Mouse (Mus musculus): Measurements from ENCODE around the gene Gpd1. TPM values are rescaled to one million over a fixed set of nuclear protein-coding genes. Genes with fewer than 3 reads are reported as not detected.
"Not testable (repeated sequence)": the region's sequence is repeated elsewhere in the genome, so short reads cannot be mapped to it uniquely, and the experiment has no call there.

Gene Gpd1
- polyA plus RNA-seq, 1 experiment from 2014 or later = 1.9 TPM

DNA sequence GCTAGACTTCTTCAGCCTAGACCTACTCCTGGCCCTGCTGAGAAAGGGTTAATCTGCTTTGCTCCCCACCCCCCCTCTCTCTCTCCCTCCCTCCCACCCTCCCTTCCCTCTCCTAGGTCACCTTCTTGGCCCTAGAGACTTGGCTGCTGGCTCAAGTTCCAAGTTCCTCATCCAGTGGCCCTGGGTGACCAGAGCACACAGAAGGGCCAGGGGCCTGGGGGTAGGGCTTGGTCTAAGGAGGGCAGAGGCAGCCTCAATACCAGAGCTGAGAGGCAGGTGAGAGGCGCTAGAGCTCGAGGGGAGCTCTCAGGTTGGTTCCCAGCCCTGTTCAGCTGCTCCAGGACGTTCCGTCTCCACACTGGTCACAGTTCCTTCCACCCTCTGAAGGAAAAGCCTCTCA is 26.4 kb upstream of the Gpd1 start:
- 22% methylated on average over 4 of the region's 4 CpGs for WGBS (ENCODE audit: missing documents)
- no peak overlapping the region for H3K27ac ChIP-seq
- no peaks in the 10 kb centered on the region for H3K36me3 ChIP-seq (ENCODE audit: inconsistent target)
- H3K79me2 ChIP-seq (ENCODE audit: inconsistent target) = no peaks in the 10 kb centered on the region
- no peak overlapping the region for H3K4me3 ChIP-seq (ENCODE audit: inconsistent target)

DNA sequence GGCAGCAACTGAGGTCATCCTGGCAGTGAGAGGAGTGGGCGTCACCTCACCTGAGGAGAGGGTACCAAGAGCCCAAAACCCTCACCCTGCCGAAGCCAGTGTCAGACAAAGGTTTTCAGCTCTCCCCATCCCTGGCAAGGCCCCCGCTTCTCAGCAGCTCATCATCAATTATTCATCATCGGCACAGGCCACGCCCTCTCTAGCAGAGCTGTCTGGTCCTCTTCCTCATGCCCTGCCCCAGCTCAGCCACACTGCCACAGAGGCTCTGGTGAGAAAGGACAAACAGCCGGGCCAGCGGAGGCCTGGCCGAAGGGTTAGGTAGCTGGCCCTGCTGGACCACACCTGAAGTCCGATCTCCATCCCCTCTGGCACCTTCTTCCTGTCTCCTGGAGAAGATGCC is 25.3 kb upstream of the Gpd1 start:
- Histone ChIP-seq H3K79me2 (ENCODE audit: inconsistent target) (no peaks in the 10 kb centered on the region), H3K36me3 (ENCODE audit: inconsistent target) (no peaks in the 10 kb centered on the region), H3K4me3 (ENCODE audit: inconsistent target) (no peak overlapping the region), H3K27ac (no peak overlapping the region)
- WGBS (ENCODE audit: missing documents) = 61% methylated on average over 9 of the region's 9 CpGs

GRCm38 (mm10) chr15:99697309-99697708 is 20.0 kb upstream of the Gpd1 start:
- 49% methylated on average over 2 of the region's 2 CpGs for WGBS (ENCODE audit: missing documents)
- Histone ChIP-seq H3K27ac (no peak overlapping the region), H3K4me3 (ENCODE audit: inconsistent target) (no peak overlapping the region), H3K36me3 (ENCODE audit: inconsistent target) (no peaks in the 10 kb centered on the region), H3K79me2 (ENCODE audit: inconsistent target) (no peaks in the 10 kb centered on the region)

- H3K79me2 ChIP-seq (ENCODE audit: inconsistent target) = no peaks in the 10 kb centered on the region; the same call in 1 of the 2 replicates
- no peak overlapping the region for H3K4me3 ChIP-seq (ENCODE audit: inconsistent target)
- no peaks in the 10 kb centered on the region for H3K36me3 ChIP-seq (ENCODE audit: inconsistent target)
- WGBS (ENCODE audit: missing documents) = 44% methylated on average over 18 of the region's 20 CpGs
- H3K27ac ChIP-seq = no peak overlapping the region
Measured at GRCm38 (mm10) chr15:99698533-99699085, 18.7 kb upstream of the Gpd1 start.

DNA sequence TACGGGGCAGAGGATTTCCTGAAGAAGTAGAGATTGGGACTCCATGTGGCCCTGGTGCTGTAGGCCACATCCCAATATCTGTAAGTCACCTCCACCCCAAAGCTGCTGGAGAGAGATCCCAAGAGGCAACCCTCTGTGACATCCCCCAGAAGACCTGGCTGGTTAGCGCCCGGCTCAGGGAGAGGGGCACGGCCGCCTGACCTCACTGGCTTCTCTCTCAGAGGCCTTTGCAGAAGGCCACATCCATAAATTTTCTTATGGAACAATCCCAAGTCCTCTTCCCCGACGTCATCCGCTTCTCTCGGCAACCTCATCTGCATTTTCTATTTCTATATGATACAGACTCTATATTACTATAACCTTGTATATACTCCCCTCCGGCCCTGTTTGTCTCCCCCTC is 17.6 kb upstream of the Gpd1 start:
- H3K36me3 ChIP-seq (ENCODE audit: inconsistent target) = peaks cover 5% of the 10 kb centered on the region; the same call in 1 of the 2 replicates
- H3K79me2 ChIP-seq (ENCODE audit: inconsistent target) = no peaks in the 10 kb centered on the region; the same call in 1 of the 2 replicates
- no peak overlapping the region for H3K4me3 ChIP-seq (ENCODE audit: inconsistent target)
- 95% methylated on average over 10 of the region's 10 CpGs for WGBS (ENCODE audit: missing documents)
- no peak overlapping the region for H3K27ac ChIP-seq

- H3K79me2 ChIP-seq (ENCODE audit: inconsistent target) = no peaks in the 10 kb centered on the region; the same call in 1 of the 2 replicates
- no peak overlapping the region for H3K27ac ChIP-seq
- 91% methylated on average over 18 of the region's 18 CpGs for WGBS (ENCODE audit: missing documents)
- no peak overlapping the region for H3K4me3 ChIP-seq (ENCODE audit: inconsistent target)
- H3K36me3 ChIP-seq (ENCODE audit: inconsistent target) = peaks cover 7% of the 10 kb centered on the region; the same call in 1 of the 2 replicates
Measured at GRCm38 (mm10) chr15:99700219-99701106, 16.9 kb upstream of the Gpd1 start.

- WGBS (ENCODE audit: missing documents) = 32% methylated on average over 14 of the region's 16 CpGs
- H3K36me3 ChIP-seq (ENCODE audit: inconsistent target); H3K27ac ChIP-seq; H3K79me2 ChIP-seq (ENCODE audit: inconsistent target): not testable (repeated sequence)
- peak overlapping the region; percentile 28 for H3K4me3 ChIP-seq (ENCODE audit: inconsistent target)
Measured at GRCm38 (mm10) chr15:99701640-99701998, 15.7 kb upstream of the Gpd1 start.

- peaks cover 14% of the 10 kb centered on the region for H3K36me3 ChIP-seq (ENCODE audit: inconsistent target)
- peak within 1 kb of the TSS; percentile 53 for H3K4me3 ChIP-seq (ENCODE audit: inconsistent target)
- no peak within 1 kb of the TSS for H3K27ac ChIP-seq
- H3K79me2 ChIP-seq (ENCODE audit: inconsistent target) = no peaks in the 10 kb centered on the region; the same call in 1 of the 2 replicates
- 2% methylated on average over 46 of the region's 71 CpGs for WGBS (ENCODE audit: missing documents)
Measured at GRCm38 (mm10) chr15:99701999-99702900, 15.1 kb upstream of the Gpd1 start, which contains the start of gene Smarcd1. TSS of gene Smarcd1 (plus strand) at chr15:99702129.

DNA sequence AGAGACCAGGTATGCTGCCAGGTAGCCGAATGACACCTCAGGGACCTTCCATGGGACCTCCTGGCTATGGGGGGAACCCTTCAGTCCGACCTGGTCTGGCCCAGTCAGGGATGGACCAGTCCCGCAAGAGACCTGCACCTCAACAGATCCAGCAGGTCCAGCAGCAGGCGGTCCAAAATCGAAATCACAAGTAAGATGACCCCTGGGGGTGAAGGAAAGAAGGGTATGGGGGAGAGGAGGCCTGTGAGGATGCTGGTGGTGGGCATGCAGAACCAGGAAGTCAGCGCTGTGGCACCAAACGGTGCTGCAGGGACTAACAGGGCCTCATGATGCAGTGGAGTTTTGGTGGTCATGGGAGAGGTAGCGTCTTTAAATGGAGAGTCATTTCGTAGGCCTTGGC is 14.2 kb upstream of the Gpd1 start:
- Histone ChIP-seq H3K36me3 (ENCODE audit: inconsistent target) (peaks cover 18% of the 10 kb centered on the region), H3K27ac (no peak overlapping the region), H3K79me2 (ENCODE audit: inconsistent target) (no peaks in the 10 kb centered on the region; the same call in 1 of the 2 replicates), H3K4me3 (ENCODE audit: inconsistent target) (no peak overlapping the region; the same call in 1 of the 2 replicates)
- 93% methylated on average over 9 of the region's 9 CpGs for WGBS (ENCODE audit: missing documents)

GRCm38 (mm10) chr15:99703676-99704040 is 13.7 kb upstream of the Gpd1 start:
- WGBS (ENCODE audit: missing documents) = 96% methylated on average over 5 of the region's 5 CpGs
- H3K36me3 ChIP-seq (ENCODE audit: inconsistent target) = peaks cover 22% of the 10 kb centered on the region
- no peaks in the 10 kb centered on the region; the same call in 1 of the 2 replicates for H3K79me2 ChIP-seq (ENCODE audit: inconsistent target)
- H3K27ac ChIP-seq = no peak overlapping the region
- no peak overlapping the region for H3K4me3 ChIP-seq (ENCODE audit: inconsistent target)

GRCm38 (mm10) chr15:99704041-99704681 is 13.2 kb upstream of the Gpd1 start:
- no peaks in the 10 kb centered on the region; the same call in 1 of the 2 replicates for H3K79me2 ChIP-seq (ENCODE audit: inconsistent target)
- WGBS (ENCODE audit: missing documents) = 88% methylated on average over 23 of the region's 23 CpGs
- peaks cover 27% of the 10 kb centered on the region for H3K36me3 ChIP-seq (ENCODE audit: inconsistent target)
- H3K4me3 ChIP-seq (ENCODE audit: inconsistent target) = no peak overlapping the region
- no peak overlapping the region for H3K27ac ChIP-seq

GRCm38 (mm10) chr15:99704881-99705280 is 12.4 kb upstream of the Gpd1 start:
- H3K79me2 ChIP-seq (ENCODE audit: inconsistent target) = no peaks in the 10 kb centered on the region; the same call in 1 of the 2 replicates
- no peak overlapping the region for H3K4me3 ChIP-seq (ENCODE audit: inconsistent target)
- H3K27ac ChIP-seq = no peak overlapping the region
- WGBS (ENCODE audit: missing documents) = 88% methylated on average over 7 of the region's 7 CpGs
- H3K36me3 ChIP-seq (ENCODE audit: inconsistent target) = peaks cover 34% of the 10 kb centered on the region

- Histone ChIP-seq H3K27ac (no peak within 1 kb of the TSS), H3K79me2 (ENCODE audit: inconsistent target) (no peaks in the 10 kb centered on the region; the same call in 1 of the 2 replicates), H3K36me3 (ENCODE audit: inconsistent target) (peaks cover 39% of the 10 kb centered on the region), H3K4me3 (ENCODE audit: inconsistent target) (no peak within 1 kb of the TSS)
- 63% methylated on average over 8 of the region's 11 CpGs for WGBS (ENCODE audit: missing documents)
Measured at GRCm38 (mm10) chr15:99705440-99706048, 11.8 kb upstream of the Gpd1 start, which contains the start of gene Gm17349. TSS of gene Gm17349 (minus strand) at chr15:99705490.
